Mouse (Mus musculus): ENCODE measurements around the gene Nkx2-4. TPM values are rescaled to one million over a fixed set of nuclear protein-coding genes. Genes with fewer than 3 reads are reported as not detected.

Gene Nkx2-4
- not detected in 2 replicates for polyA plus RNA-seq (2014; fragmentation: Nextera tagmentation; extraction: Ambion mirVana)

- peak within 1 kb of the TSS; percentile 73 for H3K4me2 ChIP-seq (ENCODE audit: low read length)
- H3K27ac ChIP-seq (replicated peaks in 1 of 2; ENCODE audit: control insufficient read depth in 1 of 2, insufficient read depth in 1 of 2, low read depth in 2 of 2, low read length in 2 of 2): no peak within 1 kb of the TSS
- no peak for ATAC-seq (ENCODE audit: insufficient number of reproducible peaks, insufficient read depth, low FRiP score, low read depth)
- under 1% methylated on average over 77 of the region's 82 CpGs for WGBS
- no peaks in the 10 kb centered on the region for H3K9me3 ChIP-seq (ENCODE audit: control insufficient read depth, low read length)
- no peaks in the 10 kb centered on the region for H3K36me3 ChIP-seq (ENCODE audit: control insufficient read depth, insufficient read depth, low read length)
- 0 out of 2 replicates have a peak within 1 kb of the TSS, but pooled peaks have one; percentile 17 for H3K9ac ChIP-seq (ENCODE audit: low read length)
- peaks cover 83% of the 10 kb centered on the region for H3K27me3 ChIP-seq (ENCODE audit: control insufficient read depth, insufficient read depth, low read length)
- peak within 1 kb of the TSS; percentile 39 to 46 for H3K4me3 ChIP-seq (ENCODE audit: control insufficient read depth in 1 of 2, insufficient read depth in 1 of 2, low read depth in 1 of 2, low read length in 2 of 2)
- H3K4me1 ChIP-seq (ENCODE audit: control insufficient read depth in 2 of 2, insufficient read depth in 2 of 2, low read length in 2 of 2): peaks cover 4 to 8% of the 10 kb centered on the region in 2 experiments; a peak in 3 of 4 replicates
These were observed at the start of gene Nkx2-4 for GRCm38 (mm10) chr2:147085072-147085870. TSS of gene Nkx2-4 (minus strand) at chr2:147085445.

GRCm38 (mm10) chr2:147127366-147127765 lies 42.1 kb upstream of the Nkx2-4 start:
- 74% methylated on average over 6 of the region's 6 CpGs for WGBS
- no peaks in the 10 kb centered on the region for H3K27me3 ChIP-seq (ENCODE audit: control insufficient read depth, insufficient read depth, low read length)
- no peak overlapping the region for H3K4me2 ChIP-seq (ENCODE audit: low read length)
- H3K36me3 ChIP-seq (ENCODE audit: control insufficient read depth, insufficient read depth, low read length): no peaks in the 10 kb centered on the region
- no peak for ATAC-seq (ENCODE audit: insufficient number of reproducible peaks, insufficient read depth, low FRiP score, low read depth)
- no peak overlapping the region for H3K9ac ChIP-seq (ENCODE audit: low read length)
- H3K4me1 ChIP-seq (ENCODE audit: control insufficient read depth in 2 of 2, insufficient read depth in 2 of 2, low read length in 2 of 2): no peaks in the 10 kb centered on the region
- H3K9me3 ChIP-seq (ENCODE audit: control insufficient read depth, low read length): no peaks in the 10 kb centered on the region
- no peak overlapping the region for H3K4me3 ChIP-seq (ENCODE audit: control insufficient read depth in 1 of 2, insufficient read depth in 1 of 2, low read depth in 1 of 2, low read length in 2 of 2)
- no peak overlapping the region for H3K27ac ChIP-seq (replicated peaks in 1 of 2; ENCODE audit: control insufficient read depth in 1 of 2, insufficient read depth in 1 of 2, low read depth in 2 of 2, low read length in 2 of 2)

DNA sequence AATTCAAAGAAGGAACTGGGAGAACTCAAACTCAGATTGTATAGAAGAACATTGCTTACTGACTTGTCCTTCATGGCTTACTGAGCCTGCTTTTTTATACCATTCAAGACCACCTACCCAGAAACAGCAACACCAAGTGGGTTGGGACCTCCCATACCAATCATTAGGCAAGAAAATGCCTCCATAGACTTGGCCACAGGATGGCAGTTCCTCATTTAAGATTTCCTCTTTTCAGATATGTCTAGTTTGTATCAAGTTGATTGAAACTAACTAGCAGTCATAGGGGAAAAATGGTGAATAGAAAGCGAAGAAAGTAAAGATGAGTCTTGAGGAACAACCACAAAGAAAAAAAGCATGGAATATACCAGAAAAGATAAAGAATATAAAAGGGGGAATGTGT lies 34.5 kb upstream of the Nkx2-4 start:
- Histone ChIP-seq H3K9ac (ENCODE audit: low read length) (no peak overlapping the region), H3K9me3 (ENCODE audit: control insufficient read depth, low read length) (no peaks in the 10 kb centered on the region), H3K27me3 (ENCODE audit: control insufficient read depth, insufficient read depth, low read length) (no peaks in the 10 kb centered on the region), H3K4me1 (ENCODE audit: control insufficient read depth in 2 of 2, insufficient read depth in 2 of 2, low read length in 2 of 2) (no peaks in the 10 kb centered on the region), H3K4me3 (ENCODE audit: control insufficient read depth in 1 of 2, insufficient read depth in 1 of 2, low read depth in 1 of 2, low read length in 2 of 2) (no peak overlapping the region), H3K36me3 (ENCODE audit: control insufficient read depth, insufficient read depth, low read length) (no peaks in the 10 kb centered on the region), H3K4me2 (ENCODE audit: low read length) (no peak overlapping the region), H3K27ac (replicated peaks in 1 of 2; ENCODE audit: control insufficient read depth in 1 of 2, insufficient read depth in 1 of 2, low read depth in 2 of 2, low read length in 2 of 2) (no peak overlapping the region)
- no peak for ATAC-seq (ENCODE audit: insufficient number of reproducible peaks, insufficient read depth, low FRiP score, low read depth)
- WGBS: 75% methylated on average over 1 of the region's 1 CpGs

DNA sequence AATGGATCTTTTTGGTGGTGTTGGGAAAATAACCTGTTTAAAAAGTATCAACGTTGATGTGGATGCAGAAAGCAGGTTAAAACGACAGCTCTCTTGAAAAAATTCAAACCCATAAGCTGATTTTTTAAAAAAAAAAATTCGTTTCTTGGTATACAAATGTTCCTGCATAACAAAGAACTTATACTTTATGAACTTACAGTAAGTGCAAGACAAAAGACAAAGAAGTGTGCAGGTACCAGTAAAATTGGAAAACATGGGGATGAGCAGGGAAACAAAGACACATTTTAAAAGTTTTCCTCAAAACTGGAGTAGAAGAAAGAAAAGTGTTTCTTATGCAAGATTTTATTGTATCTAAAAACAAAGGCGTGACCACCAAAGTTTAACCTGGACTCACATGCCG lies 1.2 kb upstream of the Nkx2-4 start:
- Histone ChIP-seq H3K4me1 (ENCODE audit: control insufficient read depth in 2 of 2, insufficient read depth in 2 of 2, low read length in 2 of 2) (peaks cover 4 to 8% of the 10 kb centered on the region in 2 experiments; a peak in 3 of 4 replicates), H3K27me3 (ENCODE audit: control insufficient read depth, insufficient read depth, low read length) (peaks cover 77% of the 10 kb centered on the region), H3K9me3 (ENCODE audit: control insufficient read depth, low read length) (no peaks in the 10 kb centered on the region), H3K4me2 (ENCODE audit: low read length) (no peak overlapping the region), H3K9ac (ENCODE audit: low read length) (no peak overlapping the region), H3K27ac (replicated peaks in 1 of 2; ENCODE audit: control insufficient read depth in 1 of 2, insufficient read depth in 1 of 2, low read depth in 2 of 2, low read length in 2 of 2) (no peak overlapping the region), H3K36me3 (ENCODE audit: control insufficient read depth, insufficient read depth, low read length) (no peaks in the 10 kb centered on the region), H3K4me3 (ENCODE audit: control insufficient read depth in 1 of 2, insufficient read depth in 1 of 2, low read depth in 1 of 2, low read length in 2 of 2) (no peak overlapping the region)
- 29% methylated on average over 5 of the region's 5 CpGs for WGBS
- no peak for ATAC-seq (ENCODE audit: insufficient number of reproducible peaks, insufficient read depth, low FRiP score, low read depth)

GRCm38 (mm10) chr2:147085937-147086336 lies 692 bp upstream of the Nkx2-4 start:
- no peaks in the 10 kb centered on the region for H3K36me3 ChIP-seq (ENCODE audit: control insufficient read depth, insufficient read depth, low read length)
- no peak overlapping the region for H3K27ac ChIP-seq (replicated peaks in 1 of 2; ENCODE audit: control insufficient read depth in 1 of 2, insufficient read depth in 1 of 2, low read depth in 2 of 2, low read length in 2 of 2)
- no peak for ATAC-seq (ENCODE audit: insufficient number of reproducible peaks, insufficient read depth, low FRiP score, low read depth)
- 11% methylated on average over 6 of the region's 6 CpGs for WGBS
- peaks cover 4 to 8% of the 10 kb centered on the region in 2 experiments; a peak in 3 of 4 replicates for H3K4me1 ChIP-seq (ENCODE audit: control insufficient read depth in 2 of 2, insufficient read depth in 2 of 2, low read length in 2 of 2)
- no peak overlapping the region for H3K4me2 ChIP-seq (ENCODE audit: low read length)
- no peak overlapping the region for H3K4me3 ChIP-seq (ENCODE audit: control insufficient read depth in 1 of 2, insufficient read depth in 1 of 2, low read depth in 1 of 2, low read length in 2 of 2)
- H3K9me3 ChIP-seq (ENCODE audit: control insufficient read depth, low read length): no peaks in the 10 kb centered on the region
- peaks cover 82% of the 10 kb centered on the region for H3K27me3 ChIP-seq (ENCODE audit: control insufficient read depth, insufficient read depth, low read length)
- H3K9ac ChIP-seq (ENCODE audit: low read length): no peak overlapping the region

- Histone ChIP-seq H3K4me2 (ENCODE audit: low read length) (peak overlapping the region; percentile 73), H3K27ac (replicated peaks in 1 of 2; ENCODE audit: control insufficient read depth in 1 of 2, insufficient read depth in 1 of 2, low read depth in 2 of 2, low read length in 2 of 2) (no peak overlapping the region), H3K9me3 (ENCODE audit: control insufficient read depth, low read length) (no peaks in the 10 kb centered on the region), H3K4me1 (ENCODE audit: control insufficient read depth in 2 of 2, insufficient read depth in 2 of 2, low read length in 2 of 2) (peaks cover 4 to 8% of the 10 kb centered on the region in 2 experiments; a peak in 3 of 4 replicates), H3K27me3 (ENCODE audit: control insufficient read depth, insufficient read depth, low read length) (peaks cover 84% of the 10 kb centered on the region), H3K36me3 (ENCODE audit: control insufficient read depth, insufficient read depth, low read length) (no peaks in the 10 kb centered on the region), H3K4me3 (ENCODE audit: control insufficient read depth in 1 of 2, insufficient read depth in 1 of 2, low read depth in 1 of 2, low read length in 2 of 2) (peak overlapping the region; percentile 39 to 46), H3K9ac (ENCODE audit: low read length) (no peak overlapping the region)
- ATAC-seq (ENCODE audit: insufficient number of reproducible peaks, insufficient read depth, low FRiP score, low read depth): no peak
- 2% methylated on average over 105 of the region's 106 CpGs for WGBS
These were observed 726 bp downstream of the Nkx2-4 start for GRCm38 (mm10) chr2:147084366-147085071.

DNA sequence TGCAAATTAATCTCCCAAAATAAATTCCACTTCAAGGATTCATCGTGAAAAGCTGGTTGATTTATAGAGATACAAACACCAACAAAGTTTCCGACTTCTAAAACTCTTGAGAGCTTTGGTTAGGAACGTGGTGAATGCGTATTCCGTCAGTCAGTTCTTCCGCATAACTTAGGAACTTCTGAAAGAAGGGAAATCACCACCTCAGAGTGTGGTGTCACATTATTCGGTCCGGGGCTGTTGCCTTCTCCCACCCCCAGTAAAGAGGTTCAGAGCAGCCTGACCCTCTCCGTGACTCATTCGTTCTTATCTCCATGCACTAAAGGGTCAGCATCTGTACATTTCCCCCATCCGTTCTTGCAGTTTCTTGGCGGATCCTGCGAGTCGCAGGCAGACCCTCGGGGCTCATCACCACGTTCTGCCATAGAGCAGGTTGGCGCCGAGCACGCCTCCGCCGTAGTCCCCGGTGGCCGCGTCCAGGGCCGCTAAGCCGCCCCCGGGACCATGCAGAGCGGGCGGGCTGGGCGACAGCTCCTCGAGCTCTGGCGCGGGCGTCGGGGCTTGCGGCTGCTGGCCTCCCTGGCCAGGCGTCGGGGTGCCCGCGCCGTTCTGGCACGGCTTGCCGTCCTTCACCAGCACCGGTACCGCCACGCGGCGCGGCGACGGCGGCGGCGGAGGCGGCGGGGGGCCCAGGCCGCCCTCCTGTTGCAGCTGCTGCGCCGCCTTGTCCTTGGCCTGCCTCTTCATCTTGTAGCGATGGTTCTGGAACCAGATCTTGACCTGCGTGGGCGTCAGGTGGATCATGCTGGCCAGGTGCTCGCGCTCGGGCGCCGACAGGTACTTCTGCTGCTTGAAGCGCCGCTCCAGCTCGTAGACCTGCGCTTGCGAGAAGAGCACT lies 1.5 kb downstream of the Nkx2-4 start:
- Histone ChIP-seq H3K4me3 (ENCODE audit: control insufficient read depth in 1 of 2, insufficient read depth in 1 of 2, low read depth in 1 of 2, low read length in 2 of 2) (peak overlapping the region; percentile 5 to 46; a peak in 3 of 4 replicates), H3K9ac (ENCODE audit: low read length) (no peak overlapping the region), H3K36me3 (ENCODE audit: control insufficient read depth, insufficient read depth, low read length) (no peaks in the 10 kb centered on the region), H3K4me1 (ENCODE audit: control insufficient read depth in 2 of 2, insufficient read depth in 2 of 2, low read length in 2 of 2) (peaks cover 4 to 8% of the 10 kb centered on the region in 2 experiments; a peak in 3 of 4 replicates), H3K27me3 (ENCODE audit: control insufficient read depth, insufficient read depth, low read length) (peaks cover 87% of the 10 kb centered on the region), H3K4me2 (ENCODE audit: low read length) (peak overlapping the region; percentile 73; the same call in 1 of the 2 replicates), H3K9me3 (ENCODE audit: control insufficient read depth, low read length) (no peaks in the 10 kb centered on the region), H3K27ac (replicated peaks in 1 of 2; ENCODE audit: control insufficient read depth in 1 of 2, insufficient read depth in 1 of 2, low read depth in 2 of 2, low read length in 2 of 2) (no peak overlapping the region)
- 1% methylated on average over 71 of the region's 72 CpGs for WGBS
- no peak; the same call in 1 of the 2 replicates for ATAC-seq (ENCODE audit: insufficient number of reproducible peaks, insufficient read depth, low FRiP score, low read depth)

Measured in heart, embryonic 14.5 days (tissue).